Mouse (Mus musculus): ENCODE data around the gene Zeb2.
"Not testable (repeated sequence)": the region's sequence is repeated elsewhere in the genome, so short reads cannot be mapped to it uniquely, and the experiment has no call there.

Gene Zeb2

GRCm38 (mm10) chr2:45112021-45112747 is 5.0 kb downstream of the Zeb2 start:
- DNase-seq (ENCODE audit: low spot score in 2 of 2), result no peak

- not testable (repeated sequence) for DNase-seq (ENCODE audit: low spot score in 2 of 2)
These were observed 5.6 kb downstream of the Zeb2 start for GRCm38 (mm10) chr2:45111571-45111970.

- no peak for DNase-seq (ENCODE audit: low spot score in 2 of 2)
These were observed 6.3 kb downstream of the Zeb2 start for GRCm38 (mm10) chr2:45110757-45111411.

GRCm38 (mm10) chr2:45109951-45110756 is 7.0 kb downstream of the Zeb2 start:
- no peak for DNase-seq (ENCODE audit: low spot score in 2 of 2)

- DNase-seq (ENCODE audit: low spot score in 2 of 2), result no peak
These were observed 7.8 kb downstream of the Zeb2 start for GRCm38 (mm10) chr2:45109161-45109950.

GRCm38 (mm10) chr2:45108521-45109091 is 8.6 kb downstream of the Zeb2 start:
- no peak for DNase-seq (ENCODE audit: low spot score in 2 of 2)

- DNase-seq (ENCODE audit: low spot score in 2 of 2), result no peak
These were observed 9.6 kb downstream of the Zeb2 start for GRCm38 (mm10) chr2:45107555-45107954.

GRCm38 (mm10) chr2:45105922-45106851 is 11.0 kb downstream of the Zeb2 start:
- DNase-seq (ENCODE audit: low spot score in 2 of 2), result no peak

GRCm38 (mm10) chr2:45105281-45105721 is 11.9 kb downstream of the Zeb2 start:
- no peak for DNase-seq (ENCODE audit: low spot score in 2 of 2)

- DNase-seq (ENCODE audit: low spot score in 2 of 2), result no peak
These were observed 12.6 kb downstream of the Zeb2 start for GRCm38 (mm10) chr2:45104511-45105055.

- DNase-seq (ENCODE audit: low spot score in 2 of 2), result no peak
These were observed 13.1 kb downstream of the Zeb2 start for GRCm38 (mm10) chr2:45104066-45104465.

- no peak for DNase-seq (ENCODE audit: low spot score in 2 of 2)
These were observed 13.9 kb downstream of the Zeb2 start for GRCm38 (mm10) chr2:45103021-45103983.

GRCm38 (mm10) chr2:45102191-45102638 is 15.0 kb downstream of the Zeb2 start:
- no peak for DNase-seq (ENCODE audit: low spot score in 2 of 2)

GRCm38 (mm10) chr2:45101586-45101985 is 15.6 kb downstream of the Zeb2 start:
- no peak for DNase-seq (ENCODE audit: low spot score in 2 of 2)

- DNase-seq (ENCODE audit: low spot score in 2 of 2), result no peak
These were observed 16.2 kb downstream of the Zeb2 start for GRCm38 (mm10) chr2:45101040-45101439.

- DNase-seq (ENCODE audit: low spot score in 2 of 2), result no peak
These were observed 16.6 kb downstream of the Zeb2 start for GRCm38 (mm10) chr2:45100628-45101027.

GRCm38 (mm10) chr2:45100017-45100416 is 17.2 kb downstream of the Zeb2 start:
- no peak for DNase-seq (ENCODE audit: low spot score in 2 of 2)

GRCm38 (mm10) chr2:45099081-45099480 is 18.1 kb downstream of the Zeb2 start:
- no peak for DNase-seq (ENCODE audit: low spot score in 2 of 2)

GRCm38 (mm10) chr2:45097969-45098368 is 19.2 kb downstream of the Zeb2 start:
- DNase-seq (ENCODE audit: low spot score in 2 of 2), result no peak
